Mouse (Mus musculus): Measurements from ENCODE around the gene Zfr.
"Not testable (repeated sequence)": the region's sequence is repeated elsewhere in the genome, so short reads cannot be mapped to it uniquely, and the experiment has no call there.

DNA sequence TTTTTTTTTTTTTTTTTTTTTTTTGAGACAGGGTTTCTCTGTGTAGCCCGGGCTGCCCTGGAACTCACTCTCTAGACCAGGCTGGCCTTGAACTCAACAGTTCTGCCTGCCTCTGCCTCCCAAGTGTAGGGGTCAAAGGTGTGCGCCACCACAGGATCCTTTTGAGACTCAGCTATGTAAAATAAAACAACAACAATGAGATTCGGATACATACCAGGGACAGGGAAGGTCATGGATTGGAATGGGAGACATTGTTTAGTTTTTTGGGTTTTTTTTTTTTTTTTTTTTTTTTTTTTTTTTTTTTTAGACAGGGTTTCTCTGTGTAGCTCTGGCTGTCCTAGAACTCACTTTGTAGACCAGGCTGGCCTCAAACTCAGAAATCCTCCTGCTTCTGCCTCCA is 99.7 kb downstream of the Zfr start:
- TF ChIP-seq POLR2A (IDR thresholded peaks at IDR 0.05; ENCODE audit: insufficient read depth, low read length); CTCF (IDR thresholded peaks at IDR 0.05; ENCODE audit: low read depth, low read length); EP300 (IDR thresholded peaks at IDR 0.05; ENCODE audit: insufficient read depth, low read depth, low read length): not testable (repeated sequence)
